Mouse (Mus musculus): ENCODE measurements around the gene Ets2.
A peak's percentile ranks its signal among the peaks of the same experiment; 100 is the strongest.

- no peak for TF ChIP-seq EP300 (IDR thresholded peaks at IDR 0.05; ENCODE audit: low read depth)
- peak; percentile 93 for TF ChIP-seq CTCF (IDR thresholded peaks at IDR 0.05; ENCODE audit: low read depth)
Measured at GRCm38 (mm10) chr16:95658836-95659430, 42.9 kb upstream of the Ets2 start.
